Mouse (Mus musculus) right cerebral cortex, postnatal 36 days (tissue): ENCODE data around the gene Il20ra.
"Not testable (repeated sequence)": the region's sequence is repeated elsewhere in the genome, so short reads cannot be mapped to it uniquely, and the experiment has no call there.

Source experiments
- DNase-seq, 2 experiments: peaks; one replicate each; pipeline ENCODE4 v3.0.0; 2022; ENCODE audit warnings: low spot score in 2 of 2, mixed read lengths in 1 of 2

The Il20ra gene

DNA sequence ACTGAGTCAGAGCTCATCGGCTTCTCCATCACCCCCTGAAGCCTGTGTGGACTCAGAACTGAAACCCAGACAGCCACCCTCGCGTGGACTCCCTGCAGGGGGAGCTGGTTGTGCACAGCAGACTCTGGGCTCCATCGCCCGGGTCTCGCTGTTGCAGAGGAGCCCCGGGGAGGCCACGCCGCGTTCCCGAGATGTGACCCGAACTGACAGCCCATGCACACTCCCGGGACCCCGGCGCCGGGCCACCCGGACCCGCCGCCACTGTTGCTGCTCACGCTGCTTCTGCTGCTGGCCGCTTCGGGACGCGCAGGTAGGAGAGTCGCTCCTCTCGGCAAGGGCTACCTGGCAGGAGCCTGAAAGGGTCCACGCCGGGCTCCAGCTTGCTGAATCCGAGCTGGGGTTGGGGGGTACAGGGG lies at the start of gene Il20ra:
Gene Il20ra, plus strand, starts transcription at position 150 of the 416 bp plus-strand sequence.
- peak; percentile 25 to 33 for DNase-seq

DNA sequence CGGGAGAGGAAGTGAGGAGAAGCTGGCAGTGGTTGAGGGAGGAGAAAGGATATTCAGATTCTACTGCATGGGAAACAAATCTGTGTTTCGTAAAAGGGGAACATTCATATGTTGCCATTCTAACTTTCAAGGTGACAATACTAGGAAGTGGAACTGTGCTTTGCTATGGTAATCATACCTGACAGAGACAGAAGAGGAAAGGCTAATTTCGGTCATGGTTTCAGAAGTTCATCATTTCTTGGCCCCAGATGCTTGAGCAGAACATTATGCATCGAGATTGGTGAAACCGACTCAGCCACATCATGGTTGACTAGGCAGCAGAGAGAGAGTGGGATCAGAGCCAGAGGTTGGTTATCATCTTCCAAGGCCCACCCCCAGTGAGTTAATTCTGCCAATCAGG lies 43.4 kb upstream of the Il20ra start:
- DNase-seq, result no peak

DNA sequence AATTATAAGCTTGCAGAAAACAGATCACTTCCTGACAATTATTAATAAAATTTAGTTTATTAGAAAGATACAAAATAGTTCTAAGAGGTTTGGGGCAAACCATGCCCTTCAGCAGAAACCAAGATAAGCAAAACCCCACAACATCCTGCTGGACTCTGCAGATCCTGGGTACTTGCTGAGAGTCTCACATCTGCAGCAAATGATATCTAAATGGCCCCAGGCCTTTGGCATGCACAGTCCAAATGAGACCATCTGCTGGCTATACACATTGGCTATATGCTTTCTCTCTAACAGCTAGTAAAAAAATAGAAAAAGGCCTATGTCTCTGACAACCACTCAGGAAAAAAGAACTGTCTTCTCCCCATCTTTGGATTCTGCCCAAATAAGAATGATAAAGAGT lies 40.4 kb upstream of the Il20ra start:
- DNase-seq, result no peak

DNA sequence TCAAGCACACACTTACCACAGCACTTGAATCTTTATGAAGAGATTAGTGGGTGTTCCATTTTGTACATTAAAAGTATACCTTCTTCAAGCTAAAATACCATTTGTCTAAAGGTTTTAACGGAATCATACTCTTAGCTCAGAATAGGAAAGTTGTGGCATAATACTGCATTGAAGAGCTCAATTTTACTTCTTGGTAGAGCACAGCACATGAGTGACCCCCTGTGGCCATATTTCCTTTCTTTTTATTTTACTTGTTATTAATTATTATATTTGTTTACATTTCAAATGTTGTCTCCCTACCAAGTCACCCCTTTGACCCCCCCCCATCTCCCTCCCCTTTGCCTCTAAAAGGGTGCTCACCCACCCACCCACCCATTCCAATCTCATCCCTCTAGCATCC lies 39.2 kb upstream of the Il20ra start:
- no peak for DNase-seq

DNA sequence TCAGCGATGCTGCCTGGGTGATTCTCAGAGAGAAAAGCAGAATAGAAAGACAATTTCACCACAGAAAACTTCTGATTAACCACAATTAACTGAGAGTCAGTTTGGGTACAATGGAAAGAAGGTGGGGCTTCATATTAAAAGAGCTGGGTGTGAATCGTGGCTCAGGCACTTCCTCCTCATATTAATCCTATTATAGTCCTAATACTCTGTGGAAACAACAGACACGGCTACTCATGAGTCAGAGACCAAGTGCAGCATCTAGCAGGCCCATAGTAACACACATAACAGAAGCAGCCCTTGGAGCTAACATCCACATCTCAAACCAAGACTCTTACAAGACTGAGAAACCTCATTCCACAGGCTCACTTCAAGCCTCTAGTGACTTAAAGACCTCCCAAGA lies 24.7 kb upstream of the Il20ra start:
- no peak for DNase-seq

- no peak for DNase-seq
Measured at GRCm38 (mm10) chr10:19691287-19691686, 21.1 kb upstream of the Il20ra start.

DNA sequence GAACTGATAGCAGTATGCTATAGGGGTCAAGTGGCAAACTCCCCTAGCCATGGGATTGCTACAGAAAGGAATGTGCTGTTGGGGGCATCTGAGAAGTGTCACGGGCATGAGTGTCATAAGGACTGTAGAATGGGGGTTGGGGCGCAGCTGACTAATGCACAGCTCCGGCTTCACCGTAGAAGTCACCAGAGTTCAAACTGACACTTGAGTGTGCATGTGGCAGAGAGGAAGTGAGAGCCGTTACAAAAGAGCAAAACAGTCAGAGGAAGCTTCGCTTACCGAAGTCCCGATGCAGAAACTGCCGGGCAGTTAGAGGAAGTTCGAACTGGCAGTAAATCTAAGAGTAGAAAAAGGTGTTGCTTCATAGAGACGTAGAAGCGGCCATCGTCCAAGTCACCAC lies 20.6 kb upstream of the Il20ra start:
- DNase-seq, result peak in 1 of 2 experiments; percentile 11

- no peak for DNase-seq
Measured at GRCm38 (mm10) chr10:19692332-19692731, 20.0 kb upstream of the Il20ra start.

- no peak for DNase-seq
Measured at GRCm38 (mm10) chr10:19692988-19693387, 19.4 kb upstream of the Il20ra start.

DNA sequence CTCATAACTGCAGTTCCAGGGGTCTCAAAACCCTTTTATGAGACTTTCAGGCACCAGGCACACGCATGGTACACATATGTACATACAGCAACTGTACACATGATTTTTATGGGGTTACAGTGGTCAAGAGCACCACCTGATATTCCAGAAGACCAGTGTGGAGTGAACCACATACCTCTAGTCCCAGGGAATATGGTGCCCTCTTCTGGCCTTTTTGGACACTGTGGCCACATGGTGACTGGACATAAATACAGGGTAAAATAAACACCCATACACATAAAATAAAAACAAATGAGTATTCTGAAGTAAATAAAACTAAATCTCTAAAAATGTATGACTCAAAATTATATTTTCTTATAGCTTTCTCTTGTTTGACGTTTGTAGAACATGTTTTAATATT lies 18.7 kb upstream of the Il20ra start:
- no peak for DNase-seq

GRCm38 (mm10) chr10:19699331-19699730 lies 13.0 kb upstream of the Il20ra start:
- no peak for DNase-seq

- no peak for DNase-seq
Measured at GRCm38 (mm10) chr10:19704445-19704844, 7.9 kb upstream of the Il20ra start.

DNA sequence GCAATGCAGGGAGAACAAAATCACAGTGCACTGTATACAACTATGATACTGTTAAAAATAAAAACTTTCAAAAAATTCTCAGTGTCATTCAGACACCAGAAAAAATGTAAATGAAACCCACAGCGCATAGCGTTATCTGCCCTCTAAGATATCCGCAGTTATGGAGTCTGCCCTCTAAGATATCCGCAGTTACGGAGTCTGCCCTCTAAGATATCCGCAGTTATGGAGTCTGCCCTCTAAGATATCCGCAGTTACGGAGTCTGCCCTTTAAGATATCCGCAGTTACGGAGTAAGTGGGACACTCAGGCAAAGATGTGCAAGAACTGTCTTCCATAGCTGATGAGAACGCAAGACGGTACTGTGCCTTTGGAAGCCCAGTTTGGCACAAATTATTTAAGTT lies 4.6 kb upstream of the Il20ra start:
- no peak for DNase-seq

DNA sequence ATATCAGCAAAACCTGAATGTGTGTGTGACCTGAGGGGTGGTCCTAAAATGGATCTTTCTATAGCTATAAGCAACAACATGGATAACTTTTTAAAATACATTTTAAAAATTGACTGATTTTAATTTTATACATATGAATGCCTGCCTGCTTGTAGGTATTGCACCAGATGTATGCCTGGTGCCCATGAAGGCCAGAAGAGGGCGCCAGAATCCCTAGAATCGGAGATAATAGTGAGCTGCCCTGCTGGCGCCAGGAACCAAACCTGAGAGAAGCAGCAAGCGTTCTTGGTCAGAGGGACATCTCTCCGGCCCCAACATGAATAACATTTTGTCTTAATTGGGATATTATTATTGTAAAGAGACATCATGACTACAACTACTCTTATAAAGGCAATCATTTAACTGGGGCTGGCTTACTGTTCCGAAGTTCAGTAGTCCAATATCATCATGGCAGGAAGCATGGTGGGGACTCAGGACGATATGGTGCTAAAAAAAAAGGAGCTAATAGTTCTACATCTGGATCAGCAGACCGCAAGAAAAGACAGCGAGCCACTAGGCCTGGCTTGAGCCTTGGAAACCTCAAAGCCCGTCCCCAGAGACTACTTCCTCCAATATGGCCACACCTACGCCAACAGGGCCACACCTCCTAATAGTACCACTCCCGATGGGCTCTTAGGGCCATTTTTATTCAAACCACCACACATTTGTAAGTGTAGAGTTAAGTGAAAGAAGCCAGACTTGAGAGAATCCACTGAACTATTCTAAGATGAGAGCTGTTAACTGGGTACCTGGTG lies 3.9 kb upstream of the Il20ra start:
- no peak for DNase-seq

GRCm38 (mm10) chr10:19711020-19711419 lies 1.4 kb upstream of the Il20ra start:
- DNase-seq, result no peak

DNA sequence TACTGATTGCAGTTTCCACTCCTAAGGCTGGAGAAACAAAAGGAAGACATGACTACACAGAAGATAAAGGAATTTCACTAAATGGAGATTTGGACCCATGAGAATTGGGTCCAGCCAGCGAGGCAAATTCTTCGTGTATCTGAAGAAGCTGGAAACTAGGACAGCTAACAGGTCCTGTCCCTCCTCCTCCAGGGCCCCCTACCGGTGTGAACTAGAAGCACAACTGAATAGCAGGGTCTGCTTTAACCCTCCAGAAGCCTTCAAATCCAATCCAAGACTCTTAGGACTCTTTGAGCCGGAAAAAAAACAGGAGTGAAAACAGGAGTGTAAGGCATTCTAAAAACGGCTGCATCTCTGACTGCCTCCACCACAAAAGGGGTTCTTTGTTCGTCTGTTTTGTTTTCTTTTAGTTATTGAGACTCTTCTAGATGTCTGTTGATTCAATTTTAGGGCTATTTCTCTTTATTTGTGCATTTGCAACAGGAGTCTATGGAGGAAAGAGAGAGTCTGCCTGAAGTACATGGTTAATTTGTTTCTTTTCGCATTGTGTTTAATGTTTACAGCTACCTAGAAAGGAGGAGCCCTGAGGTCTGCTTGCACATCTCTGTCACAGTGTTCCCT lies 709 bp upstream of the Il20ra start:
- no peak for DNase-seq

GRCm38 (mm10) chr10:19718627-19719026 lies 6.3 kb downstream of the Il20ra start:
- no peak for DNase-seq

DNA sequence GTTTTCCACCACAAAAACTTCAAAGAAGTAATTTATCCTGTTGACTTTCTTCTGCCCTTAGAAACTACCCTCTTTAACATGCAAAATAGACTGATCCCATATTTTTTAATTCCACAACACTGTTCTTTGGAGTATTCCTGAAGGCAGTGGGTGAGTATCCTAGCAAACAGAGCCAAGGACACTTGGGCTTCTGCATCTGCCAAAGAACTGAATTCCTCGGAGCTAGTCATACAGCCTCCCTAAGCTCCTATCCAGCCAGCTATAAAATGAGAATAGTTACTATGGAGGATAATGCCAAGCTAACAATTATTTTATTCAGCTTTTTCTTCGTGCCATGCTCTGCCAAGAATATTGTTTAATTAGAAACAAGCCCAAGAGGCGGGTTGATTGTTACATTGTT lies 9.9 kb downstream of the Il20ra start:
- DNase-seq, result no peak

DNA sequence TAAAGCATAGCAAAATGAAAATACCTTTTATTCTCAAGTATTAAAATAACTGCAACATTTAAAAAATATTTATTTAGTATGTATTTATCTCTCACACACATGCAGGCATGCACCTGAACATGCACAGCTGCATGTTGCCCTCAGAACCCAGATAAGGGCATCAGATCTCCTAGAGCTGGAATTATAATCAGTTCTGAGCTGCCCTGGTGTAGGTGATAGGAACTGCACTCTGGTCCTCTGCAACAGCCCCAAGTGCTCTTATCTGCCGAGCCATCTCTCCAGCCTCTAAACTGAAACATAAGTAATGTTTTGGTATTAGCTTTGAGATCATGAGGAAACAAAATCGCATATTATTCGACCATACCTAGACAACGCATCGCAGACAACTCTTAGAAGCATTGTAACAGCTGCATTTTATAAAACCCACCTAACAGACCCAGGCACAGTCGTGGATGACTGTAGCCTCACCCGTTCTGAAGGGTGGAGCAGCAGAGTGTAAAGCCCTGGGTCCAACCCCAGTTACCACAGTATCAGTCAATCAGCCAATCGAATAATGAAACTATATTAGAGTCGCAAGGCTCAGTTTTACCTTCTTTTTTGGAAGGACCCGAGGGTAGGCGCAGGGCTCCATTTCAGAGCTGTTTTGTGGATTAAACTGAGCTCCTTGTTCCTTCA lies 11.9 kb downstream of the Il20ra start:
- no peak for DNase-seq

GRCm38 (mm10) chr10:19738442-19738841 lies 26.1 kb downstream of the Il20ra start:
- DNase-seq, result not testable (repeated sequence)

GRCm38 (mm10) chr10:19745662-19746061 lies 33.3 kb downstream of the Il20ra start:
- no peak for DNase-seq

- DNase-seq, result no peak
Measured at GRCm38 (mm10) chr10:19746156-19746555, 33.8 kb downstream of the Il20ra start.

GRCm38 (mm10) chr10:19747661-19748060 lies 35.3 kb downstream of the Il20ra start:
- DNase-seq, result no peak
